Mouse (Mus musculus) T-helper 17 cell (primary cell): Measurements from ENCODE around the gene Ldb1.

Experiments used
- in situ Hi-C, 2 experiments: fragments of 300-600 bp; cut with MboI, MseI; formaldehyde crosslinking; loops; 1 replicate in 1 of 2; 2 replicates in 1 of 2; pipeline ENCODE4 v1.15.1; 2025; ENCODE audit warnings: high pct_unique_total_duplicates in 2 of 2

Ldb1 gene

GRCm38 (mm10) chr19:45993981-45994737 lies 50.9 kb downstream of the Ldb1 start:
- in situ Hi-C loops = loop anchor here in 1 of 2 experiments (10.0 kb wide), 1 partner anchor 1151 kb away; the partner anchor contains the start of gene Calhm1

- in situ Hi-C loops = loop anchor here in 1 of 2 experiments (10.0 kb wide), 1 partner anchor 1151 kb away; the partner anchor contains the start of gene Calhm1
These were observed 51.6 kb downstream of the Ldb1 start for GRCm38 (mm10) chr19:45993441-45993840.

- in situ Hi-C loops = loop anchor here in 1 of 2 experiments (10.0 kb wide), 1 partner anchor 1154 kb away; the partner anchor contains the start of gene Calhm1
These were observed 53.8 kb downstream of the Ldb1 start for GRCm38 (mm10) chr19:45991171-45991570.

- in situ Hi-C loops = loop anchor here in 1 of 2 experiments (5.0 to 10.0 kb wide), 2 partner anchors 34 to 57 kb away; partner anchors contain the start of genes Ldb1 and Pprc1
These were observed 56.8 kb downstream of the Ldb1 start for GRCm38 (mm10) chr19:45988238-45988637.

- in situ Hi-C loops = loop anchor here in 1 of 2 experiments (10.0 kb wide), 1 partner anchor 60 kb away; the partner anchor contains the start of genes Ldb1 and Pprc1
These were observed 60.6 kb downstream of the Ldb1 start for GRCm38 (mm10) chr19:45984379-45984778.
